In genomic region chr9:52680036-52680435, GRCm38 (mm10) we compare ENCODE assay signal across 10 mouse cellular contexts. TPM values are rescaled to one million over a fixed set of nuclear protein-coding genes. Genes with fewer than 3 reads are reported as not detected.
DNase-seq lines count a peak whose midpoint lies in the region; ATAC-seq and TF ChIP-seq lines count a peak whose summit lies in the region.
"Had no signal": no experiment of that assay in that cellular context is flagged by ENCODE, and none has a peak within 500 bp of the region (broad histone marks: within the 10 kb centered on the region; RNA-seq: fewer than 3 reads in every experiment).

No protein-coding gene starts in this region.

- intact Hi-C loops in gastrocnemius, postnatal 36 days (cut with DNase I): no loop called here

- H3K9me3 ChIP-seq in forebrain, postnatal 0 days (ENCODE audit: low read length): no peaks in the 10 kb centered on the region
- H3K9me3 ChIP-seq in midbrain, embryonic 10.5 days (replicated peaks): no peaks in the 10 kb centered on the region
- H3K9me3 ChIP-seq: G1E had no signal

- no peaks in the 10 kb centered on the region for H3K27me3 ChIP-seq in forebrain, postnatal 0 days (ENCODE audit: insufficient read depth, low read length)
- peaks cover 61% of the 10 kb centered on the region for H3K27me3 ChIP-seq in midbrain, embryonic 10.5 days (ENCODE audit: low read depth, poor library complexity, severe bottlenecking)

- H3K4me2 ChIP-seq in forebrain, postnatal 0 days (ENCODE audit: low read depth): peak overlapping the region; percentile 87

- no peaks in the 10 kb centered on the region for H3K36me3 ChIP-seq in forebrain, postnatal 0 days (ENCODE audit: insufficient read depth)
- no peaks in the 10 kb centered on the region for H3K36me3 ChIP-seq in midbrain, embryonic 10.5 days
- H3K36me3 ChIP-seq: G1E had no signal

- H3K27ac ChIP-seq in forebrain, postnatal 0 days (ENCODE audit: low read depth, low read length): peak overlapping the region; percentile 89
- H3K27ac ChIP-seq in midbrain, embryonic 10.5 days (replicated peaks): no peak overlapping the region

- H3K4me3 ChIP-seq in forebrain, postnatal 0 days (ENCODE audit: low read depth, low read length): peak overlapping the region; percentile 68
- H3K4me3 ChIP-seq in midbrain, embryonic 10.5 days: peak overlapping the region; percentile 69; the same call in 1 of the 2 replicates
- H3K4me3 ChIP-seq: myocyte had no signal

- peak; percentile 38 for DNase-seq in right cerebral cortex, adult 18-20 months
- no peak for DNase-seq in right cerebral cortex, postnatal 4 days
- no peak for DNase-seq in forebrain, postnatal 0 days
- DNase-seq in midbrain, embryonic 10.5 days (ENCODE audit: low spot score): no peak
- no peak for DNase-seq in gastrocnemius, adult 18-20 months (ENCODE audit: low spot score)
- DNase-seq in frontal cortex, postnatal 25 days (ENCODE audit: low spot score in 2 of 2): no peak
- DNase-seq in gastrocnemius, postnatal 36 days: no peak

- H3K4me1 ChIP-seq in forebrain, postnatal 0 days (ENCODE audit: insufficient read depth): peaks cover 11% of the 10 kb centered on the region; the same call in 1 of the 2 replicates
- peaks cover 32% of the 10 kb centered on the region for H3K4me1 ChIP-seq in midbrain, embryonic 10.5 days

- H3K9ac ChIP-seq in forebrain, postnatal 0 days: peak overlapping the region; percentile 73; the same call in 1 of the 2 replicates
- H3K9ac ChIP-seq: lung, embryonic 14.5 days had no signal

- no peak for ATAC-seq in forebrain, postnatal 0 days

- 50% methylated on average over 5 of the region's 5 CpGs for WGBS in forebrain, postnatal 0 days
- WGBS in midbrain, embryonic 10.5 days: 58% methylated on average over 5 of the region's 5 CpGs

- no peak for TF ChIP-seq CTCF in forebrain, postnatal 0 days (IDR thresholded peaks at IDR 0.05; ENCODE audit: low read depth)

RNA-seq across cellular contexts. Expression of gene AI593442, which starts 0.5 kb away (rescaled TPM):
- total RNA-seq in forebrain, postnatal 0 days (2014; rRNA removed): 24.1 and 25.3 TPM in 2 replicates
- polyA plus RNA-seq in forebrain, postnatal 0 days (2015; fragmentation: Nextera tagmentation; extraction: Ambion mirVana): 42.4 and 77.7 TPM in 2 replicates
- 1.00 and 1.3 TPM in 2 replicates for polyA plus RNA-seq in midbrain, embryonic 10.5 days (2016; fragmentation: Nextera tagmentation; extraction: Ambion mirVana)
- 1 to 10 TPM in 1 of 2 experiments, under 1 TPM in 1; 0.39 to 3.4 TPM for total RNA-seq in gastrocnemius, adult 18-20 months (2021)
- under 1 TPM in 1 of 2 experiments, not detected in 1; 0.12 TPM for total RNA-seq in gastrocnemius, postnatal 36 days (2021)
- polyA plus RNA-seq: G1E, myocyte had no signal
